Mouse (Mus musculus): ENCODE results near the gene Msi2. TPM values are rescaled to one million over a fixed set of nuclear protein-coding genes. Genes with fewer than 3 reads are reported as not detected.

Msi2 gene
- polyA plus RNA-seq, 1 experiment from 2014 or later: 24.5 TPM

- no peak for ATAC-seq (replicated peaks; ENCODE audit: low FRiP score, low read depth)
- no peak overlapping the region for H3K4me2 ChIP-seq (ENCODE audit: low read length)
- no peak overlapping the region for H3K9ac ChIP-seq (ENCODE audit: low read depth, low read length)
- H3K9me3 ChIP-seq (replicated peaks; ENCODE audit: low read length): no peaks in the 10 kb centered on the region
- H3K27ac ChIP-seq: peak overlapping the region; percentile 66; the same call in 1 of the 2 replicates
- H3K36me3 ChIP-seq (ENCODE audit: insufficient read depth, low read length): peaks cover 15% of the 10 kb centered on the region
- H3K27me3 ChIP-seq (ENCODE audit: insufficient read depth, low read length): no peaks in the 10 kb centered on the region
- WGBS: 55% methylated on average over 9 of the region's 9 CpGs
- H3K4me1 ChIP-seq (replicated peaks; ENCODE audit: insufficient read depth, low read length): peaks cover 20% of the 10 kb centered on the region
- DNase-seq (ENCODE audit: low spot score): peak; percentile 19
- H3K4me3 ChIP-seq (replicated peaks; ENCODE audit: low read depth, low read length): no peak overlapping the region
- no peak for TF ChIP-seq CTCF (IDR thresholded peaks at IDR 0.05; ENCODE audit: low read depth)
These were observed 57.9 kb downstream of the Msi2 start for GRCm38 (mm10) chr11:88660404-88660803.

- ATAC-seq (replicated peaks; ENCODE audit: low FRiP score, low read depth): no peak
- TF ChIP-seq CTCF (IDR thresholded peaks at IDR 0.05; ENCODE audit: low read depth): no peak
- no peak overlapping the region for H3K27ac ChIP-seq
- no peak for DNase-seq (ENCODE audit: low spot score)
- WGBS: 87% methylated on average over 5 of the region's 5 CpGs
- peaks cover 10% of the 10 kb centered on the region for H3K36me3 ChIP-seq (ENCODE audit: insufficient read depth, low read length)
- no peak overlapping the region for H3K4me2 ChIP-seq (ENCODE audit: low read length)
- H3K9me3 ChIP-seq (replicated peaks; ENCODE audit: low read length): no peaks in the 10 kb centered on the region
- H3K27me3 ChIP-seq (ENCODE audit: insufficient read depth, low read length): no peaks in the 10 kb centered on the region
- H3K9ac ChIP-seq (ENCODE audit: low read depth, low read length): no peak overlapping the region
- H3K4me3 ChIP-seq (replicated peaks; ENCODE audit: low read depth, low read length): no peak overlapping the region
- H3K4me1 ChIP-seq (replicated peaks; ENCODE audit: insufficient read depth, low read length): peaks cover 24% of the 10 kb centered on the region
These were observed 59.4 kb downstream of the Msi2 start for GRCm38 (mm10) chr11:88658926-88659325.

GRCm38 (mm10) chr11:88655786-88656185 lies 62.5 kb downstream of the Msi2 start:
- no peak overlapping the region for H3K9ac ChIP-seq (ENCODE audit: low read depth, low read length)
- DNase-seq (ENCODE audit: low spot score) (no peak), ATAC-seq (replicated peaks; ENCODE audit: low FRiP score, low read depth) (no peak)
- no peaks in the 10 kb centered on the region for H3K27me3 ChIP-seq (ENCODE audit: insufficient read depth, low read length)
- TF ChIP-seq CTCF (IDR thresholded peaks at IDR 0.05; ENCODE audit: low read depth): no peak
- peaks cover 10% of the 10 kb centered on the region for H3K4me1 ChIP-seq (replicated peaks; ENCODE audit: insufficient read depth, low read length)
- no peak overlapping the region for H3K27ac ChIP-seq
- 84% methylated on average over 8 of the region's 8 CpGs for WGBS
- no peak overlapping the region for H3K4me3 ChIP-seq (replicated peaks; ENCODE audit: low read depth, low read length)
- H3K4me2 ChIP-seq (ENCODE audit: low read length): no peak overlapping the region
- peaks cover 10% of the 10 kb centered on the region for H3K36me3 ChIP-seq (ENCODE audit: insufficient read depth, low read length)
- no peaks in the 10 kb centered on the region for H3K9me3 ChIP-seq (replicated peaks; ENCODE audit: low read length)

GRCm38 (mm10) chr11:88655214-88655566 lies 63.1 kb downstream of the Msi2 start:
- no peak for TF ChIP-seq CTCF (IDR thresholded peaks at IDR 0.05; ENCODE audit: low read depth)
- H3K27ac ChIP-seq: no peak overlapping the region
- no peaks in the 10 kb centered on the region for H3K27me3 ChIP-seq (ENCODE audit: insufficient read depth, low read length)
- DNase-seq (ENCODE audit: low spot score) (no peak), ATAC-seq (replicated peaks; ENCODE audit: low FRiP score, low read depth) (no peak)
- H3K9ac ChIP-seq (ENCODE audit: low read depth, low read length): no peak overlapping the region
- H3K4me2 ChIP-seq (ENCODE audit: low read length): no peak overlapping the region
- no peak overlapping the region for H3K4me3 ChIP-seq (replicated peaks; ENCODE audit: low read depth, low read length)
- H3K36me3 ChIP-seq (ENCODE audit: insufficient read depth, low read length): peaks cover 10% of the 10 kb centered on the region
- WGBS: 90% methylated on average over 3 of the region's 3 CpGs
- peaks cover 5% of the 10 kb centered on the region for H3K4me1 ChIP-seq (replicated peaks; ENCODE audit: insufficient read depth, low read length)
- H3K9me3 ChIP-seq (replicated peaks; ENCODE audit: low read length): no peaks in the 10 kb centered on the region

- no peak overlapping the region for H3K27ac ChIP-seq
- TF ChIP-seq CTCF (IDR thresholded peaks at IDR 0.05; ENCODE audit: low read depth): no peak
- H3K4me2 ChIP-seq (ENCODE audit: low read length): no peak overlapping the region
- peaks cover 10% of the 10 kb centered on the region for H3K36me3 ChIP-seq (ENCODE audit: insufficient read depth, low read length)
- 62% methylated on average over 18 of the region's 18 CpGs for WGBS
- H3K9ac ChIP-seq (ENCODE audit: low read depth, low read length): no peak overlapping the region
- H3K4me3 ChIP-seq (replicated peaks; ENCODE audit: low read depth, low read length): no peak overlapping the region
- H3K27me3 ChIP-seq (ENCODE audit: insufficient read depth, low read length): no peaks in the 10 kb centered on the region
- DNase-seq (ENCODE audit: low spot score) (no peak), ATAC-seq (replicated peaks; ENCODE audit: low FRiP score, low read depth) (peak; percentile 43; the same call in 1 of the 2 replicates)
- peaks cover 5% of the 10 kb centered on the region for H3K4me1 ChIP-seq (replicated peaks; ENCODE audit: insufficient read depth, low read length)
- no peaks in the 10 kb centered on the region for H3K9me3 ChIP-seq (replicated peaks; ENCODE audit: low read length)
These were observed 63.7 kb downstream of the Msi2 start for GRCm38 (mm10) chr11:88654391-88655213.

- H3K4me3 ChIP-seq (replicated peaks; ENCODE audit: low read depth, low read length): no peak overlapping the region
- H3K27ac ChIP-seq: no peak overlapping the region
- DNase-seq (ENCODE audit: low spot score) (no peak), ATAC-seq (replicated peaks; ENCODE audit: low FRiP score, low read depth) (no peak)
- no peaks in the 10 kb centered on the region for H3K27me3 ChIP-seq (ENCODE audit: insufficient read depth, low read length)
- no peak overlapping the region for H3K9ac ChIP-seq (ENCODE audit: low read depth, low read length)
- H3K9me3 ChIP-seq (replicated peaks; ENCODE audit: low read length): no peaks in the 10 kb centered on the region
- TF ChIP-seq CTCF (IDR thresholded peaks at IDR 0.05; ENCODE audit: low read depth): no peak
- no peak overlapping the region for H3K4me2 ChIP-seq (ENCODE audit: low read length)
- H3K36me3 ChIP-seq (ENCODE audit: insufficient read depth, low read length): peaks cover 13% of the 10 kb centered on the region; the same call in 1 of the 2 replicates
- 71% methylated on average over 4 of the region's 4 CpGs for WGBS
- peaks cover 15% of the 10 kb centered on the region for H3K4me1 ChIP-seq (replicated peaks; ENCODE audit: insufficient read depth, low read length)
These were observed 68.0 kb downstream of the Msi2 start for GRCm38 (mm10) chr11:88650275-88650674.

Measured in kidney, postnatal 0 days (tissue).